Mouse (Mus musculus) bone marrow, adult 2 months (tissue): ENCODE results near the gene Tas2r125.
"Not testable (repeated sequence)": the region's sequence is repeated elsewhere in the genome, so short reads cannot be mapped to it uniquely, and the experiment has no call there.

Source experiments
- CTCF ChIP-seq: fragments of 200-500 bp; IDR thresholded peaks from 2 replicates; pipeline ENCODE4 v1.5.1; 2011; ENCODE audit warnings: low read length, control low read depth; ENCODE audit not compliant: control insufficient read depth, insufficient read depth
- POLR2A ChIP-seq: fragments of 200-500 bp; IDR thresholded peaks from 2 replicates; pipeline ENCODE4 v1.6.1; 2011; ENCODE audit warnings: low read depth, mild to moderate bottlenecking, control low read depth, low read length, borderline replicate concordance; ENCODE audit not compliant: control insufficient read depth

DNA sequence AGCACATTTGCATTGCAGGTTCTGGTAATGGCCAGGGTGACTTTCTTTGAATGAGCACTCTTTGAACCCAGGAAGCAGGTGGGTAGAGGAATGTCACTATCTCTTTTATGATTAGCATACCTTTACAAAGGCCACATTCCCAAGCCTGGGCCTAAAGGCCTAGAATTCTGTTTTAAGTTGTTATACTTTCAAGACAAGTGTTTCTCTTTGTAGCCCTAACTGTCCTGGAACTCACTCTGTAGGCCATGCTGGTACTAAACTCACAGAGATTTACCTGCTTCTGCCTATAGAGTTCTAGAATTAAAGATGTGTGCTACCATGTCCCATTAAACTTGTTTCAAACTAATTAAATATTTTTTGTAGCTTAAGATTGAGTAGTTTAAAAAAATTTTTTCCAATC, 31.9 kb downstream of the Tas2r125 start:
- not testable (repeated sequence) for TF ChIP-seq CTCF, POLR2A
